Mouse (Mus musculus) c-Kit-negative CD71-positive TER-119-positive erythroid progenitor cells, embryonic 14.5 days (primary cell): ENCODE measurements around the gene Fbxw10.

Experiments used
- DNase-seq: peaks from one replicate; pipeline ENCODE4 v3.0.0-alpha.2; 2013; ENCODE audit warnings: low read depth, low spot score

The Fbxw10 gene

DNA sequence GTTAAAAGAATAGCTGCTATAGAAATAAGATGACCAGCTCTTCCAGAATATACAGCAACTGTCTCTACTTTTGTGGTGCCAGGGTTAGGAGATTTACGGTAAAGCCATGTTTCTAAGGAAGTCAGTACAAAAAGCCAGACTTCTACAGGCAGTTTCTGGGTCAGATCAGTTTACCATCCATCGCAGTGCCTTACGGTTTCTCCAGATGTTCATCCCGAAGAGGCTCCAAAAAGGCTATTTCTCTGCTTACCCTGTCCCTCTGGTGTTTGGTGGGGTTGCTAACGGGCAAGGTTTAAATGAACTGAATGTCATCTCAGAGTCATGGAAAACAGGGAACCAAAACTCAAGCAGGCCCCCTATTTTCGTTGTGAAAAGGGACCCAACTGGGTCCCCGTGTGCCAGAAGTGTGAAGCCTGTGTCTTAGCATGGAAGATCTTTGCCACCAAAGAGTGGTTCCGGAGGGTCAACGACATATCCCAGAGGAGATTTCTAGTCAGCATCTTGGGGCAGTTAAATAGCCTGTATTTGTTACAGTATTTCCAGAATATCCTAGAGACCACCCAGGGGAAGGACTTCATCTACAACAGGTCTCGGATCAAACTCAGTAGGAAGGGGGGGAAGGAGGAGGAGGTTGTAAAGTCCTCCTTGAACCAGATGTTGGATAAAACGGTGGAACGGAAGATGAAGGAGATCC is at the start of gene Fbxw10:
Gene Fbxw10 (plus strand): TSS at position 109 of the 694 bp plus-strand sequence.
- DNase-seq = no peak

DNA sequence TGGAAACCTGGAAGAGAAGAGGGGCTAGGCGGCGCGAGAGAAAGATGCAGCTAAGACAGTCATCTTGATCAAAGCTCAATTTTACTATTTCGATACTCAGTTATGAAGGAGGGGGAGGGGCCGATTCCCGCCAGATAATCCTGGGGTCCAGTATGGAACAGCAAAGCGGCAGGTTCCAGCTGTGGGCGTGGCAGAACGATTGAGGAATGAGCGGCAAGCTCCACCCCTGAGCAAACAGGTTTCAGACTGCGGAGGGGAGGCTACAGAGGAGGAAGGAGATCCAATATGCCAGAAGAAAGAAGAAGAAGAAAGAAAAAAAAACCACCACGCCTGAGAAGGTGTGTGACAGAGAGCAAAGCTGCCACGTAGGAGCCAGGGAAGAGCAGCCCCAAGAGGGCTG is 42.8 kb upstream of the Fbxw10 start:
- no peak for DNase-seq

DNA sequence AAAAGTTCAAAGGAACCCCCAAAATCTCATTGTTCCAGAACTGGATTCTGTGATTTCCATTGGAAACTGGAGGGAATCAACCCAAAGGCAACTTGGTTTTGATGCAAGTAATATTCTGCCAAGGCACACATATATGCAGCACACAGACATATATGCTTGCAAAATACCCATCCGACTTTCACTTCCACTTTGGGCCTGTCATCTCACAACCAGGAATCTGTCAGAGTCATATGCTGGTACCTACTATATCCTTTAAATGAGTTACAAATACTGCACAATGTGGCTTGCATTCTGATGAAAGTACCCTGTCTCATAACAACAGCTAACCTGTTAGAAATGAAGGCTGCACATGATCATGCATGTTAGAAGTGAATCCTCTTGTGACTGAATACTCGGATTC is 38.9 kb upstream of the Fbxw10 start:
- no peak for DNase-seq

DNA sequence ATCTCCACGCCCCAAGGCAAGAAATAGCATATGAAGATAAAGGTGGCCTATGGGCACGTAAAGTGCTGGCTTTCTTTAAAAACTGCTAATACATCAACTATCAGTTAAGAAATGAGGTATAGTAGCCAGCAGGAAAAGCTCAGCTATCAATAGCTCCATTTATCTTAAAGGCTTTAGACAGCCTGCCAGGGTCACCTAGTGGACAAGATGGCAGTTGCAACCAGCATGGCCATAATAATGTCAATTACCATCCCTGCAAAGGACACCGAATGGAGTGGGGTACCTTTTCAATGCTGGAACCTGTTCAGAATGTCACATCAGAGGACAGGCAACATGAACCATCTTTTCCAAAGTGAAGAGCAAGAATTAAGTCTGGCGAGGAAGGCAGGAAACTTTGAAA is 37.7 kb upstream of the Fbxw10 start:
- no peak for DNase-seq

DNA sequence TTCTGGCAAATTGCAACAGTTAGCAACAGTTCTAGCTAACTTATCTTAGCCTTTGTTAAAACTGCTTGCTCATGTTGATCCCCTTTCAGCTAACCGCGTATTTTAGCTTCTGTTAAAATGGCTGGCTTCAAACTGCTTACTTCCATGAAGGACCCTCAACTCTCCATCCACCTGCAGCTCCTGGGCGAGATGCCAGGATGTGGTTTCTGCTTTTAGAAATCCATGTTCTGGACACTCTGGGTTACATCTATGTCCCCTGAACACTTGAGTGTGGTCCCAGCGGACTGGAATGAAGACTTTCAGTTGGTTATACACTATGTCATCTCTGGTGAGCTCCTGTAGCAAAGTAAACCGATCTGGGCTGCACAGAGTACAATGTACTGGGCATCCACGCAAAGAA is 34.6 kb upstream of the Fbxw10 start:
- DNase-seq = no peak

DNA sequence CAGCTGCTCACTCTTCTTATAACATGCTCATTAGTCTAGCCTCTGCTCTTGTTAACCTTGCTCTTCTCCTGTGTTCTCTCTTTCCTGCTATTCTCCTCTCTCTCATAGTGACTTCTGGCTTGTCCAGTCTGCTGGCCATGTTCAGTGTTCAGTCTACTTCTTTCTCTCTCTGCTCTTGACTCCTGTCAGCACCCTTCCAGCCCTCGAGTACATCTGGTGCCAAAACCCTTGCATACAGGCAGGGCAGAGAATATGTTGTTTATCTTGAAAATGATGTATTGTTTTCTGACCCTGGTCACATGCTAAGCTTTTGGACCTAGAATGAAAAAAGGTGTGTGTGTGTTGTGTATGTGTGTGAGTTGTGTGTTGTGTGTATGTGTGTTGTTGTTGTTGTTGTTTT is 33.4 kb upstream of the Fbxw10 start:
- no peak for DNase-seq

DNA sequence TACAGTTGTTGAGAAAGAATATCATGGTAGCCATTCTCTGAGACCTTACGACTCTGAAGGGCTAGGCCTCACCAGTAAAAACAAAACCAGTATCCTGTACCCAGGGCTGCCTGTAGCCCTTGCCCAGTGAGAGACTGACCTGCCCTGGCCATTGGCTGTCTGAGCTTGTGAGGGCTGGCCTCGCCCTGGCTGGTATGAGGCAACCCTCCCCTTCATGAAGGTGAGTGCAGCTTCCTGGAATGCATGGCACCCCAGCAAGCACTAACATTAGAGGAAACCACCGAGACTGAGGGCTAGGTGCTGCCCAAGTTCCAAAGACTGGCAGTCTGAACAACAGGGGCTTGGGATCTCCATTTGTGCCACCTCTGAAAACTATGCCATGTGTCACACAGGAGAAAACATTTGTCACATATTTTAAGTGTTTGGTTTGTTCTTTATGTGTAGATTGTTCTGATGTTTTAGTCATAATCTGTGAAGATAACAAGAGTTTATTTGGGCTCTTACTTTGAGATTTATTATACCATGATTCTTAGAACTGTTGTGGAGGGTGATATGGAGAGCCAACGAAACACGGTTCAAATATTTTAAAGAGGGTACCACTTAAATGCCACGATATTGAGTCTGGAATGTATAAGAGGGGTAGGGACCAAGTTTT is 32.8 kb upstream of the Fbxw10 start:
- no peak for DNase-seq

DNA sequence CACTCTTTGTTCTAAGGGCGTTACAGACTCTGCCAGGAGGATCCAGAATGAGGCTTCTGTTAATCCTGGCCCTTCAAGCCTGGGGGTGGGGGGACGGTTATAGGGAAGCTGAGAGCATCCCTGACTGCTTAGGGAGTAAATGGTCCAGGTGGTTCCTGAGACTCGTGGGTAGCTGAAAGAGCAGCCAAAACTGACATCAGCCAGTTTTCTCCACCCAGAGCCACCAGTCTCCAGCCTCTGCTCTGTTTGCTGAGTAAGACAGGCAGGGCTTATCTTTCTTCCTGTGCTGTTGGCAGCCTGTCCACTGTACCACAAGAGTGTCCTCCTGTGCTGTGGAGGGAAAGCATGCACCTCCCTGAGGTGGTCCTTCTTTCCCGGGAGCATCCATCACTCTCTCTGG is 32.2 kb upstream of the Fbxw10 start:
- DNase-seq = no peak

DNA sequence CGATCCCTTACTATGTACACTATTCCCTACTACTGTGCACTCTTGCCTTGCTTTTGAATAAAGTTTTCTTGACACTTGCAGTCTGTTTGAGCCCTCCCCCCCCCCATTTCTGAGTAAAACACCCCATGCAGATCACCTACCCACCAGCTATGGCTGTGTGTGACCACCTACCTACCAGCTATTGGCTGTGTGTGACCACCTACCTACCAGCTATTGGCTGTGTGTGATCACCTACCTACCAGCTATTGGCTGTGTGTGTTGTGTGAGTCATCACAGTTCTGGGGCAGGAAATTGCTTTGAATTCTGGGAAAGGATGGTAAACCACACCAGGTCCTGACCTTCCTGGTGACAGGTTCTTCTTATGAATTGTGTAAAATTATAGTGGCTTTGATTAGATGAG is 31.4 kb upstream of the Fbxw10 start:
- no peak for DNase-seq

DNA sequence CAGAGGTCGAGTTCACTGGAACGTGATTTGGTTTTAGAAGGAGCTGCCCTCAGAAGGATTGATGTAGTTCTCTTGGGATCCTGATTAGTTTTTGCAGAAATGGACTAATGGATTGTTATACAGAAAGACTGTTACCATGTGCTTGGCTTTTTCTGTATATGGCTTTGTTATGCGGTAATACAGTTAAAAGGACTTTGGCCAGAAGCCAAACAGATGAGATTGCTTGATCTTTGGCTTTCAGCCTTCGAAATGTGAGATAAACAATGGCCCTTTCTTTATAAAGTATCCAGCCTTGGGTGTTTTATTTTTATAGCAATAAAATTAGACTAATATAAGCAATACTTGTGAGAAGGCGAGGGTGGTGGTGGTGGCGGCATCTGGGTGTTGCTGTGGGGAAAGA is 30.3 kb upstream of the Fbxw10 start:
- no peak for DNase-seq

DNA sequence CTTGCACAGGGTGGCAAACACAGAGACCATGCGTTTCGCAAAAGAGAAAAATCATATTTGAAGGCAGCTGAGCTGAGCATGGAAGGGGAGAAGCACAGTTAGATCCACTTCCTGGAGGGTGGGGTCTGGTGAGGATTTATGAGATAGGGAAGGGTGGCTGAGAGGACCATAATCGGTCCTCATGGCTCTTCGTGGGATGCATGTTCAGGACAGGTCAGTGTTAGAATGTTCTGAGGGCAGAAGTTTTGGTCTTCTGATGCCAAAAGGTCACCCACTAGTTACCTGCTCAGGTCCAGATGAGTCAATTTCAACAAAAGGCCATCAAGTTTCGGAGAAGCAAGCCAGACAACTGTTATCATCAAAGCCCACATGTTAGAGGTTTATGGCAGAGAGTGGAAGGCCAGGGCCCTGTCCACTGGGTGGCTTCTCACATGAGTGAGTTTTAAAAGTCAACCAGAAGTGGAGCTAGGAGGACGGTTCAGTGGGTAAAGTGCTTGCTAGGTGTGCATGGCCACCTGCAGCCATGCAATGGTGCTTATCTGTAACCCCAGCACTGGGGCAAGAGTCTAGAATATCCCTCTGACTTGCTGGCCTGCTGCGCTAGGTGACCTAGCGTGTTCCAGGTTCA is 27.7 kb upstream of the Fbxw10 start:
- DNase-seq = no peak

DNA sequence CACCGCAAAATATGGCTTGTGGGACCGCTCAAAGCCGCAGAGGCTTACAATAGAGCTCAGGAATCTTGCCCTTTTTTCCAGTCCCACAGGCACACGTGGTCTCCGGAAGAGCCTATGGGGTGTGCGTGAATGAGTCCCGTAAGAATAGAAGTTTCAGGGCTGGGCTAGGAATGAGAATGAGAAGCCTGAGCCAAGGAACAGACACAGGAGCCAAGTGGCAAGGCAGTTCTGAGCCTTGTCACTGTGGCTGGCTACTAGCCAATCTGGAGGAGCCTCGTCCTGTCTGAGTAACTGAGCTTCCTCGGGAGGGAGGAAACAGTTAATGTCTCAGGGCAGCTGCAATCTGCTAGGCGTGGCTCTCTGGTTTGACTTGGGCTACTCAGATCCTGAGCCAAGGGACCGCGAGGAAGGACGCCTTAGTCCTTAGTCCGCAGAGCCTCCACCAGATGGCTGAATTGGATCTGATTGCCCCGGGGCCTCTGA is 26.8 kb upstream of the Fbxw10 start, which contains the start of gene Trim16:
Gene Trim16 (plus strand): TSS at position 173 of the 483 bp plus-strand sequence.
- DNase-seq = no peak

DNA sequence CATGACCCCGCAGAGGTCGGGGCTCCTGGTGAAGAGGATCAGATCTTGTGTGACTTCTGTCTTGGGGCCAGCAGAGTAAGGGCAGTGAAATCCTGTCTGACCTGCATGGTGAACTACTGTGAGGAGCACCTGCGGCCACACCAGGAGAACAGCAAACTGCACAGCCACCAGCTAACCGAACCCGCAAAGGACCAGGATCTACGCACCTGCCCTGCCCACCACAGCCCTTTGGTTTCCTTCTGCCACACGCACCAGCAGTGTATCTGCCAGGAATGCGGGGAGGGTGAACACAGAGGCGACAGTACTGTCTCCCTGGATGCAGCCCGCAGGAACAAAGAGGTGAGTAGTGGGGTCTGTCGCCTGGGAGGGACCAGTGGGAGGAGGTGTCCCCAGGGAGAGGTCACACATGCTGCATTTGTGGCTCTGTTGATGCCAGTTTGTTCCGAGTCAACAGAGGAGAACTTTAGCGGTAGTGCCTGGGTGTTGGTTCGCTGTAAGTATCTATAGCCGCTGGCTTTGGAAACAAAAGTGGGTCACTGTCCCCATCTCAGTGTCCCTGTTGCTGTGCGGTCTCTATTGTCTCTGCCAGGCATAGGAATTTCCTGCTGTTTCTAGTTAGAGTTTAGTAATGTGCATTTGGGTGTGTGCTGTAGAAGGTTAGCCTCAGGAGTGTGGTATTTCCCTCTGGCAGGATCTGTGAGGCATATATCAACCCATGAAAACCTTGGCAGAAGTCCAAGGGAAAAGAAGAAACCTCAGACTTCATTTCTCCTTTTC is 26.0 kb upstream of the Fbxw10 start:
- no peak for DNase-seq

DNA sequence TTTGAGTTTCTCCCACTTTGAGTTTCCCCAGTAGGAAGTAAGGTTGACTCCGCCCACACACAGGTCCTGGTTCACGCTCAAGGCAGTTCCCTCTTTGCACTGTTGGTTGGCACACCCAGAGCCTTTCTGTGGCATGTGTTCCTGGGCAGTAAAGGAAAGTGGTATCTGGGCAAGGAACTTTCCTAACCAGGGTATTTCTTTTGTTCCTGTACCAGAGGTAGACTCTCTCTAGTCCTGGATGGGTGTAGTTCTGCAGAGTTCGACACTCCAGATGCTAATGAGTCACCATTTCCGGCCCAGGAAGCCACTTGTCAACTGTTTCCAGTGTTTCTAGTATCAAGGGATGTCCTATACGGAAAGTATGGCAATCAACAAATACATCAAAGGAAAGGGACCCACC is 25.0 kb upstream of the Fbxw10 start:
- no peak for DNase-seq

DNA sequence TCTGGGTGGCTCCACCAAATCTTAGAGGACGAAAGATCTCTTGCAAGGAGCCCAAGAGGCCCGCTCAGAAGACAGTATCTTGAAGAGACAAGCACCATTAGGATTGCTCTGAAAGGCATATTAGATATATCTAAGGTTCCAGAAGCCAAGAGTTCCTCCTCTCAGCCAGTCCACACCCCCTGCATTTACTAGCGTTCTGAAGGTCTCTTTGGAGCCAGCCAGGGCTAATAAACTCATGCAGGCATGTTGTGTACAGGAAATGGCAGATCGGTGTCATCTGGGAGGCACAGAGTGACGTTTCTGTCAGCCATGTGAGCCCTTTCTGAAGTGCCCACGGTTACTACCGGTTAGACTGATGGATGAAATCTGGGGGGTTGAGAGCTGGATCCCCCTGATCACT is 22.7 kb upstream of the Fbxw10 start:
- no peak for DNase-seq

DNA sequence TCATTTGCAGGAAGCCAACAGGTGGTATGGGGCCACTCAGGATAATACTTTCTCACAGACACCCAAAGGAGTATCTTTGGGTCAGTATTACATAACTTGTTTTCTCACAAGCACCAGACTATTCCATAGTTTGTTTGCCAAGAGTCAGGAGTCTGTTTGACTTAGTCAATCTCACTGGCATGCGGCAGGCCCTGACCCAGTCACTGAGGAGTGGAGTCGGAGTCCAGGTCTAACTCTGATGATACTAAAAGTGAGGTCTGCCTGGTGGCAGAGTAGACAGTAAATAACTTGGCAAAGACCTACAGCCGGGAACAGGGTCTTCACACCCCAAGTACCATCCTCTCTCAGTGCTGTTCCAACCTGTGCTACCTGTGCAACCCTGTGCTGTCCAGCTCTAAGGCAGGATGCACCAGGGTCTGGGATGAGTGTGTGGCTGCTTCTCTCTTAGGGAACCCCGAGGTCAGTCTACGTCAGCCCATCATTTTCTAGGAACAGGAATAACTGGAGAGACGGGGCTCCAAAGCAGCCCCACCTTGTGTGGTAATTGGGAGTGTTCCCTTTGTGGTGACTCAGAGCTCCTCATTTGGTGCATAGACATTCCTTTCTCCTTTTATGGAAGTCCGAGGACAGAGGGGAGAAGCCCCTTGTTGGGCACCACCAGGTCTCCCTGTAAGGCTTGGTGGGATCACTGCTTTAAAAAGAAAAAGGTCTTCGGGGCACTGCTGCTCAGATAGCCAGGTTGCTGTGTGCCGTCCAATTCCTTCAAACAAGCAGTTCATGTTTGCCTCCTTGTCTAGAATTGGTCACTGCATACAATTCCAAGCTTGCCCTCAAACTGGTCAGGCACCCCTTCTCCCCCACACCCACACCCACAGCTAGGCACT is 21.4 kb upstream of the Fbxw10 start:
- no peak for DNase-seq

DNA sequence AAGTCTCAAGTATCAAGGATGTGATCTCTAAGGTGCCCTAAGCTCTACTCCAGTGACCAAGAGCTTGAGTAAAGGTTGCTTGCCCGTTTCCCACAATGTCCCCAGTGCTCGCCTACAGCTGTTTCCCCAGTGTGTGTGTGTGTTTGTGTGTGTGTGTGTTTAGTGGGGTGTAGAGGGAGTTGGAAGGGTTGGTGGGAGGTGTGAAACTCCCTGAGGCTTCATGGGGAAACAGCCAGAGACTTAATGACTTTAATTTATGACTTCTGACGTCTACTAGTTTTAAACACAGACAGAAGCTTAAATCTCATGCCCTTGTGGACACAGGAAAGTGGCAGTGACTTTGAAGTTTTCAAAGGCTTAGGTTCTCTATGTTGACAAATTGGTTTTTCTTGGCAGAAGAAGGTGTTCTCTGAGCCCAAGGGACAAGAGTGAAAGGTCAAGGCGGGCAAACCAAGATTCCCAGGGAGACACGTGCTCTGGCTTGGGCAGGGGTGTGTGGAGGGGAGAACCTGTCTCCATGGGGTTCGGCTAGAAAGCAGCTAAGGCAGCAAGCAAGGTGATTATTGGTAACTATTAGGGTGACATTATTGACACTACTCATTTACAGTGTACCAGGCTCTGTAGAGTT is 20.6 kb upstream of the Fbxw10 start:
- no peak for DNase-seq

DNA sequence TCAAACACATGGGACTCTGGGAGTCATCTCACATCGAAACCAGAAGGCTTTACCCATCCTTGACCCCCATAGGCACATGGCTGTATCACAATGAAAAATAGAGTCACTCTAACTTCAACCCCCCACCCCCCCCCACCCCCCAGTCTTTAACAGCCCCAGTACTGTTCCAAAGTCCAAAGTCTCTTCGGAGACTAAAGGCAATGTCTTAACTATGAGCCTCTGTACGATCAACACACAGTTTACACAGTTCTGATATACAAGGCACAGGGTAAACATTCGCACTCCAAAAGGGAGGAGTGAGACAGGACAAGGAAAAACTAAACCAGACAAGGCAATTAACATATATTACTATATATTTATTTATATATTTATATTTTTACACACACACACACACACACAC is 19.7 kb upstream of the Fbxw10 start:
- no peak for DNase-seq

DNA sequence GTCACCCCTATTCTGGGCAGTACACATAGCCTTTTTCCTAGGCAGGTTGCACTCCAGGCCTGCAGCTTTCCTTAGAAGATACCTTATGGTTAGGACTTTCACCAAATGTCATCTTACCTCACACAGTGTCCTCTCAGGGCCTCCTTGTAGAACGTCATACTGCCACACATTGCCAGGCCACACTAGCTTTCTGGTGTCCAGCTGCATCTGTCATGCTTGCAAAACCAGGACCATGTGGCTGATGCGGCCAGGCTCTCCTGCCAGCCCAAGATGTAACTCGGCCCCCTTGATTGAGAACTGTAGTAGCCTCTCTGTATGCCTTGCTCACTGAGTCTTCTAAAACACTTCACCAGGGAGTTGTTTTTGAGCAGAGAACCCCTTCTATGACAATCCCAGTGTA is 19.0 kb upstream of the Fbxw10 start:
- no peak for DNase-seq

DNA sequence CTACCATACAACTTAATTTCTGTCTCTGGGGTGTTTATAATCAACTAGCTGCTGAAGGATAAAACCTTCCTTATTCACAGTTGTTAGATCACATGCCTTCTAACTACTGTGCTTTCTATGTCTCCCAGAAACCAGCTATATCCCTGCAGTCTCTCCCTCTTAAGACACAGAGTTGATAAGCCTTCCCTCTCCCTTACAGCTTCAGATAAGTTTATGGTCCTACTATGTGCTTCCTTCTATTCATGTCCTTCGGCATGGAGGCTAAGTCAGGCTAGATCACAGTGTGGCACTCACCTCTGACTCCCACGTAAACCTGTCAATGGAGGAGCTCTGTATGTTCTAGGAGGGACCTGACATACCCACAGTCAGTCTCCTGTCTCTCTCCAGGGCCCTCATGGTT is 16.5 kb upstream of the Fbxw10 start:
- no peak for DNase-seq

DNA sequence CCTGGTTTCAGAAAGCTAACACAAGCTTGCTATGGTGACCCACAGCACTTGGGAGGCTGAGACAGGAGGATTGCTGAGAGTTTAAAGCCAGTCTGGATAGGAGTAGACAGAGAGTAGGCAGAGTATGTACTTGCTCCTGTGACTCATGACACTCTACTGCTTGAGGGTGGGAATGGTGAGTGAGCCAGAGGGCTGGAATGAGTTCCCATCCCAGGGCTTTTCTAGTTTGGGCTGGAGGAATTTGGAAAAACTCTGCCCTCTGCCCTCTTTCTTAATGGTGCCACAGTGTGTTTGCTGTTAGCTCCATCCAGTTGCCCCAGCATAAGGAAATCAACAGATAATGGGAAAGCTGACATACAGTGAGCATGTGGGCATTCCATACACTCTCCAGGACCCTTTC is 15.0 kb upstream of the Fbxw10 start:
- no peak for DNase-seq
